Mouse (Mus musculus): Measurements from ENCODE around the gene Vsnl1. TPM values are rescaled to one million over a fixed set of nuclear protein-coding genes. Genes with fewer than 3 reads are reported as not detected.

The Vsnl1 gene
- polyA plus RNA-seq, 1 experiment from 2014 or later: 3.6 TPM

DNA sequence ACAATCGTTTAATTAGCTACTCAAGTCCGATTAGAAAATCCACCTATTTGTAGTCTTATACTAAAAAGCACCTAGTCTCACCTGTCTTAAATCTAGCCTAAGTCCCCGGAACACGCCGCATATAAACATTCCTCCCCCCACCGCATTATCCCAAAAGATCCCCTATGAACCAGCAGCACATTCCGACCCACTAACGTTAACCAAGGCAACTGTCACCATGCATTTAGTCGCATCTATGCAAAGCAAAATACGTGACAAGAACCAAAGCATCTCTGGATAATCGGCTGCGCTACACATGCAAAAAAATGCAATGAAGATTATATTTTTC is 426 bp downstream of the Vsnl1 start:
- Histone ChIP-seq H3K9ac (replicated peaks; ENCODE audit: low read length) (peak overlapping the region; percentile 18; the same call in 1 of the 2 replicates), H3K27ac (replicated peaks; ENCODE audit: low read depth, low read length) (no peak overlapping the region), H3K27me3 (ENCODE audit: control insufficient read depth, insufficient read depth, low read length) (0 out of 2 replicates have a peak, but pooled peaks cover 2% of the 10 kb centered on the region), H3K9me3 (replicated peaks; ENCODE audit: control insufficient read depth, low read length) (no peaks in the 10 kb centered on the region), H3K4me3 (ENCODE audit: low read depth, low read length) (peak overlapping the region; percentile 34), H3K4me2 (ENCODE audit: low read depth, low read length) (peak overlapping the region; percentile 41), H3K4me1 (ENCODE audit: control insufficient read depth, insufficient read depth, low read length) (no peaks in the 10 kb centered on the region), H3K36me3 (replicated peaks; ENCODE audit: control insufficient read depth, insufficient read depth, low read depth, low read length) (no peaks in the 10 kb centered on the region)
- DNase-seq (ENCODE audit: low spot score): no peak
- no peak for ATAC-seq (replicated peaks; ENCODE audit: insufficient number of reproducible peaks, low FRiP score, low TSS enrichment, low read depth)
- 4% methylated on average over 12 of the region's 12 CpGs for WGBS

GRCm38 (mm10) chr12:11435246-11436022 is 979 bp downstream of the Vsnl1 start:
- H3K9me3 ChIP-seq (replicated peaks; ENCODE audit: control insufficient read depth, low read length): no peaks in the 10 kb centered on the region
- no peak overlapping the region for H3K27ac ChIP-seq (replicated peaks; ENCODE audit: low read depth, low read length)
- no peaks in the 10 kb centered on the region for H3K36me3 ChIP-seq (replicated peaks; ENCODE audit: control insufficient read depth, insufficient read depth, low read depth, low read length)
- 4% methylated on average over 15 of the region's 15 CpGs for WGBS
- ATAC-seq (replicated peaks; ENCODE audit: insufficient number of reproducible peaks, low FRiP score, low TSS enrichment, low read depth) (no peak), DNase-seq (ENCODE audit: low spot score) (peak; percentile 31)
- peak overlapping the region; percentile 34 for H3K4me3 ChIP-seq (ENCODE audit: low read depth, low read length)
- H3K4me1 ChIP-seq (ENCODE audit: control insufficient read depth, insufficient read depth, low read length): no peaks in the 10 kb centered on the region
- peak overlapping the region; percentile 41 for H3K4me2 ChIP-seq (ENCODE audit: low read depth, low read length)
- 0 out of 2 replicates have a peak, but pooled peaks cover 2% of the 10 kb centered on the region for H3K27me3 ChIP-seq (ENCODE audit: control insufficient read depth, insufficient read depth, low read length)
- H3K9ac ChIP-seq (replicated peaks; ENCODE audit: low read length): no peak overlapping the region

- H3K27ac ChIP-seq (replicated peaks; ENCODE audit: low read depth, low read length): no peak overlapping the region
- H3K4me2 ChIP-seq (ENCODE audit: low read depth, low read length): no peak overlapping the region
- no peak overlapping the region for H3K4me3 ChIP-seq (ENCODE audit: low read depth, low read length)
- H3K36me3 ChIP-seq (replicated peaks; ENCODE audit: control insufficient read depth, insufficient read depth, low read depth, low read length): no peaks in the 10 kb centered on the region
- ATAC-seq (replicated peaks; ENCODE audit: insufficient number of reproducible peaks, low FRiP score, low TSS enrichment, low read depth) (no peak), DNase-seq (ENCODE audit: low spot score) (no peak)
- 77% methylated on average over 8 of the region's 8 CpGs for WGBS
- H3K27me3 ChIP-seq (ENCODE audit: control insufficient read depth, insufficient read depth, low read length): 0 out of 2 replicates have a peak, but pooled peaks cover 2% of the 10 kb centered on the region
- no peak overlapping the region for H3K9ac ChIP-seq (replicated peaks; ENCODE audit: low read length)
- no peaks in the 10 kb centered on the region for H3K9me3 ChIP-seq (replicated peaks; ENCODE audit: control insufficient read depth, low read length)
- no peaks in the 10 kb centered on the region for H3K4me1 ChIP-seq (ENCODE audit: control insufficient read depth, insufficient read depth, low read length)
These were observed 2.0 kb downstream of the Vsnl1 start for GRCm38 (mm10) chr12:11434446-11434845.

GRCm38 (mm10) chr12:11433716-11434115 is 2.7 kb downstream of the Vsnl1 start:
- Histone ChIP-seq H3K36me3 (replicated peaks; ENCODE audit: control insufficient read depth, insufficient read depth, low read depth, low read length) (no peaks in the 10 kb centered on the region), H3K9ac (replicated peaks; ENCODE audit: low read length) (no peak overlapping the region), H3K9me3 (replicated peaks; ENCODE audit: control insufficient read depth, low read length) (no peaks in the 10 kb centered on the region), H3K4me1 (ENCODE audit: control insufficient read depth, insufficient read depth, low read length) (no peaks in the 10 kb centered on the region), H3K4me2 (ENCODE audit: low read depth, low read length) (no peak overlapping the region), H3K4me3 (ENCODE audit: low read depth, low read length) (no peak overlapping the region), H3K27me3 (ENCODE audit: control insufficient read depth, insufficient read depth, low read length) (0 out of 2 replicates have a peak, but pooled peaks cover 2% of the 10 kb centered on the region), H3K27ac (replicated peaks; ENCODE audit: low read depth, low read length) (no peak overlapping the region)
- 43% methylated on average over 1 of the region's 1 CpGs for WGBS
- no peak for DNase-seq (ENCODE audit: low spot score)
- ATAC-seq (replicated peaks; ENCODE audit: insufficient number of reproducible peaks, low FRiP score, low TSS enrichment, low read depth): no peak

- H3K4me1 ChIP-seq (ENCODE audit: control insufficient read depth, insufficient read depth, low read length): no peaks in the 10 kb centered on the region
- no peak overlapping the region for H3K27ac ChIP-seq (replicated peaks; ENCODE audit: low read depth, low read length)
- H3K4me2 ChIP-seq (ENCODE audit: low read depth, low read length): no peak overlapping the region
- DNase-seq (ENCODE audit: low spot score) (no peak), ATAC-seq (replicated peaks; ENCODE audit: insufficient number of reproducible peaks, low FRiP score, low TSS enrichment, low read depth) (no peak)
- no peak overlapping the region for H3K9ac ChIP-seq (replicated peaks; ENCODE audit: low read length)
- H3K4me3 ChIP-seq (ENCODE audit: low read depth, low read length): no peak overlapping the region
- 85% methylated on average over 1 of the region's 1 CpGs for WGBS
- no peaks in the 10 kb centered on the region for H3K36me3 ChIP-seq (replicated peaks; ENCODE audit: control insufficient read depth, insufficient read depth, low read depth, low read length)
- no peaks in the 10 kb centered on the region for H3K9me3 ChIP-seq (replicated peaks; ENCODE audit: control insufficient read depth, low read length)
- H3K27me3 ChIP-seq (ENCODE audit: control insufficient read depth, insufficient read depth, low read length): 0 out of 2 replicates have a peak, but pooled peaks cover 2% of the 10 kb centered on the region
These were observed 3.3 kb downstream of the Vsnl1 start for GRCm38 (mm10) chr12:11433126-11433525.

DNA sequence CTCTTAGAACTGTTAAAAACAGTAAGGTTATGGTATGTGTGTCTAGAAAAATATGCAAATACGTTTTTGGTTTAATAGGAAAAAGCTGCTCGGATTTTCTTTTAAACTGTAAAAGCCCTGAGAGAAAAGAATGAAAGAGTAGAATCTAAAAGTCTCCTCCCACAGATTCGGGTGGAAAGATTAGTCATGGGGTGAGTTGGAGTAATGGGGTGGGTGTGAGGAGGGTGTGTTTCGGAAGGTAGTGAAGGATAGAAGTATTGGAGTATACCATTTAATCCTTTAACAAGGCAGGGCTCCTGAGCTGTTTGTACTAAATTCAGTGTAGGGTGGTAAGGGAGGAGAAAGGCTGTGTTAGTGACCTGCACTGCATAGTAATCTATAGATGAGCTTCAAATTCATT is 9.0 kb downstream of the Vsnl1 start:
- no peak overlapping the region for H3K4me3 ChIP-seq (ENCODE audit: low read depth, low read length)
- no peak overlapping the region for H3K9ac ChIP-seq (replicated peaks; ENCODE audit: low read length)
- WGBS: 75% methylated on average over 4 of the region's 4 CpGs
- ATAC-seq (replicated peaks; ENCODE audit: insufficient number of reproducible peaks, low FRiP score, low TSS enrichment, low read depth) (no peak), DNase-seq (ENCODE audit: low spot score) (no peak)
- H3K4me2 ChIP-seq (ENCODE audit: low read depth, low read length): no peak overlapping the region
- no peaks in the 10 kb centered on the region for H3K36me3 ChIP-seq (replicated peaks; ENCODE audit: control insufficient read depth, insufficient read depth, low read depth, low read length)
- no peaks in the 10 kb centered on the region for H3K4me1 ChIP-seq (ENCODE audit: control insufficient read depth, insufficient read depth, low read length)
- no peaks in the 10 kb centered on the region for H3K27me3 ChIP-seq (ENCODE audit: control insufficient read depth, insufficient read depth, low read length)
- no peak overlapping the region for H3K27ac ChIP-seq (replicated peaks; ENCODE audit: low read depth, low read length)
- H3K9me3 ChIP-seq (replicated peaks; ENCODE audit: control insufficient read depth, low read length): no peaks in the 10 kb centered on the region

GRCm38 (mm10) chr12:11418112-11418511 is 18.3 kb downstream of the Vsnl1 start:
- Histone ChIP-seq H3K27me3 (ENCODE audit: control insufficient read depth, insufficient read depth, low read length) (no peaks in the 10 kb centered on the region), H3K4me1 (ENCODE audit: control insufficient read depth, insufficient read depth, low read length) (no peaks in the 10 kb centered on the region), H3K9me3 (replicated peaks; ENCODE audit: control insufficient read depth, low read length) (no peaks in the 10 kb centered on the region), H3K4me3 (ENCODE audit: low read depth, low read length) (no peak overlapping the region), H3K4me2 (ENCODE audit: low read depth, low read length) (no peak overlapping the region), H3K9ac (replicated peaks; ENCODE audit: low read length) (no peak overlapping the region), H3K36me3 (replicated peaks; ENCODE audit: control insufficient read depth, insufficient read depth, low read depth, low read length) (no peaks in the 10 kb centered on the region), H3K27ac (replicated peaks; ENCODE audit: low read depth, low read length) (no peak overlapping the region)
- DNase-seq (ENCODE audit: low spot score) (no peak), ATAC-seq (replicated peaks; ENCODE audit: insufficient number of reproducible peaks, low FRiP score, low TSS enrichment, low read depth) (no peak)
- WGBS: 79% methylated on average over 6 of the region's 6 CpGs

DNA sequence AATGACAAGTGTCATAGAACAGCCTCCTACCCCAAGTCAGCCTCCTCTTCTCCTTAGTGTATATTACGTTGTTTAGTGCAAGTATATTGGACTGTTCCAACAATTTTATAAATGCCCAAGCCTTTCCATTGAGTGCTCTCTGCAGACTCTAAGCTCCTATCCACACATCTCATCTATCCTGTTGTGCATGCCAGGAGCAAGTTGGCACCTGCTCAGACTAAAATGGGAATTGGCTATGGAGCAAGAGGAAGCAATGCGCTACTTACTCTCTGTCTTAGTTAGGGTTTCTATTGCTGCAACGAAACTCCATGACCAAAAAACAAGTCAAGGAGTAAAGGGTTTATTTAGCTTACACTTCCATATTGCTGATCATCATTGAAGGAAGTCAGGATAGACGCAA is 28.7 kb downstream of the Vsnl1 start:
- no peak overlapping the region for H3K27ac ChIP-seq (replicated peaks; ENCODE audit: low read depth, low read length)
- 87% methylated on average over 4 of the region's 4 CpGs for WGBS
- H3K27me3 ChIP-seq (ENCODE audit: control insufficient read depth, insufficient read depth, low read length): no peaks in the 10 kb centered on the region
- H3K4me1 ChIP-seq (ENCODE audit: control insufficient read depth, insufficient read depth, low read length): no peaks in the 10 kb centered on the region
- ATAC-seq (replicated peaks; ENCODE audit: insufficient number of reproducible peaks, low FRiP score, low TSS enrichment, low read depth) (no peak), DNase-seq (ENCODE audit: low spot score) (no peak)
- H3K4me2 ChIP-seq (ENCODE audit: low read depth, low read length): no peak overlapping the region
- H3K4me3 ChIP-seq (ENCODE audit: low read depth, low read length): no peak overlapping the region
- no peak overlapping the region for H3K9ac ChIP-seq (replicated peaks; ENCODE audit: low read length)
- no peaks in the 10 kb centered on the region for H3K9me3 ChIP-seq (replicated peaks; ENCODE audit: control insufficient read depth, low read length)
- H3K36me3 ChIP-seq (replicated peaks; ENCODE audit: control insufficient read depth, insufficient read depth, low read depth, low read length): no peaks in the 10 kb centered on the region

Measured in embryonic facial prominence, embryonic 11.5 days (tissue).